Mouse (Mus musculus): Measurements from ENCODE around the gene Ranbp9. TPM values are rescaled to one million over a fixed set of nuclear protein-coding genes. Genes with fewer than 3 reads are reported as not detected.
A peak's percentile ranks its signal among the peaks of the same experiment; 100 is the strongest.
"Not testable (repeated sequence)": the region's sequence is repeated elsewhere in the genome, so short reads cannot be mapped to it uniquely, and the experiment has no call there.

Ranbp9 gene
- total RNA-seq, 2 experiments from 2014 or later, result 48.6 to 51.2 TPM

- intact Hi-C loops (cut with DNase I), result loop anchor here (10.0 kb wide), 1 partner anchor 312 kb away; the partner anchor contains the start of gene Tbc1d7
- DNase-seq, result no peak
- Histone ChIP-seq H3K4me3 (no peak overlapping the region), H3K27ac (no peak overlapping the region)
- TF ChIP-seq CTCF (IDR thresholded peaks at IDR 0.05), result no peak
These were observed 5.6 kb upstream of the Ranbp9 start for GRCm38 (mm10) chr13:43486501-43487213.

GRCm38 (mm10) chr13:43485278-43485976 is 4.3 kb upstream of the Ranbp9 start:
- Histone ChIP-seq H3K27ac (no peak overlapping the region), H3K4me3 (no peak overlapping the region)
- intact Hi-C loops (cut with DNase I), result loop anchor here (10.0 kb wide), 1 partner anchor 311 kb away; the partner anchor contains the start of gene Tbc1d7
- DNase-seq, result no peak
- TF ChIP-seq CTCF (IDR thresholded peaks at IDR 0.05), result no peak

DNA sequence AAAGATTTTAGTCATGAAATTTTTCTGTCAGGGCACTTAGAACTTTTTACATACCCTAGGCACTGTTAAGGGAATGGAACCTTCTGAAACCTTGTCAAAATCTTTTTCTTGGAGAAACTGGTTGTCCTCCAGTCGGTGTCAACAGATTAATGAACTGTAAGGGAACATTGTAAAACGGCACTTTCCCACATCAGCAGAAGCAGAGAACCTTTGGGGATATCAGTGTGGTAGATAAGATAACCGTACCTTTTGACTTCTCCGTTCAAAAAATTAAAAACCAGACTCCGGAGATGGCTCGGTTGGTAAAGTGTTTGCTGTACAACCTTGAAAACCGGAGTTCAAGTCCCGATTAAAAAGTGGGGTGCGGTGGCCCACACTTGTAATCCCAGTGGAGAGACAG is 1.7 kb upstream of the Ranbp9 start:
- TF ChIP-seq CTCF (IDR thresholded peaks at IDR 0.05), result no peak
- H3K27ac ChIP-seq, result no peak overlapping the region
- H3K4me3 ChIP-seq, result no peak overlapping the region
- intact Hi-C loops (cut with DNase I), result loop anchor here (5.0 to 10.0 kb wide), 5 partner anchors 40 to 308 kb away; partner anchors contain the start of genes Mcur1, Nol7 and Tbc1d7
- no peak for DNase-seq

- H3K27ac ChIP-seq, result peak overlapping the region; percentile 98
- no peak for DNase-seq
- TF ChIP-seq CTCF (IDR thresholded peaks at IDR 0.05), result no peak
- intact Hi-C loops (cut with DNase I), result loop anchor here (5.0 to 10.0 kb wide), 5 partner anchors 40 to 307 kb away; partner anchors contain the start of genes Mcur1, Nol7 and Tbc1d7
- H3K4me3 ChIP-seq, result peak overlapping the region; percentile 97
These were observed 770 bp upstream of the Ranbp9 start for GRCm38 (mm10) chr13:43481859-43482245.

- H3K4me3 ChIP-seq, result peak overlapping the region; percentile 97
- no peak for DNase-seq
- intact Hi-C loops (cut with DNase I), result loop anchor here (5.0 to 10.0 kb wide), 5 partner anchors 42 to 306 kb away; partner anchors contain the start of genes Mcur1, Nol7 and Tbc1d7
- H3K27ac ChIP-seq, result peak overlapping the region; percentile 98
- no peak for TF ChIP-seq CTCF (IDR thresholded peaks at IDR 0.05)
These were observed 506 bp downstream of the Ranbp9 start for GRCm38 (mm10) chr13:43480595-43480956.

GRCm38 (mm10) chr13:43479767-43480571 is 1.1 kb downstream of the Ranbp9 start:
- intact Hi-C loops (cut with DNase I), result loop anchor here (5.0 to 10.0 kb wide), 5 partner anchors 42 to 305 kb away; partner anchors contain the start of genes Mcur1, Nol7 and Tbc1d7
- DNase-seq, result peak; percentile 57
- no peak for TF ChIP-seq CTCF (IDR thresholded peaks at IDR 0.05)
- H3K4me3 ChIP-seq, result peak overlapping the region; percentile 97
- peak overlapping the region; percentile 94 for H3K27ac ChIP-seq

GRCm38 (mm10) chr13:43479024-43479705 is 1.9 kb downstream of the Ranbp9 start:
- Histone ChIP-seq H3K4me3 (peak overlapping the region; percentile 97), H3K27ac (peak overlapping the region; percentile 94)
- TF ChIP-seq CTCF (IDR thresholded peaks at IDR 0.05), result no peak
- intact Hi-C loops (cut with DNase I), result no loop called here
- DNase-seq, result no peak

DNA sequence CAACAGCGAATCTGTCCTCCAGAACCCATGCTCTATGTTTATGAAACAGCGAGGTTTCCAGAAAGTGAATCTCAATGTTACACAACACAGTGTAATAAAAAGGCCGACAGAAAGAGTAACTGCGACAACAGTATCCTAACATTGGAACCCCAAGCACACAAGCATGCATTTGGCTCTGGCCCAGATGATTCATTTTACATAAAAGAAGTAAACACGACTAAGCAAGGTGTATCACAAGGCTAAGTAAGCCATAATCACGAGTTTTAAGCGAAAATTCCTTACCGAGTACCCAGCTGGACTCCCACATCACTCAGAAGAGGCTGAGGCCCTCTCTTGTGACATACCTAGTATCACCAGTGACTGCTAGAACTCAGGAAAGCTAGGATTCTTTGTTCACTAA is 2.5 kb downstream of the Ranbp9 start:
- no peak for DNase-seq
- H3K27ac ChIP-seq, result peak overlapping the region; percentile 94
- H3K4me3 ChIP-seq, result peak overlapping the region; percentile 97
- intact Hi-C loops (cut with DNase I), result no loop called here
- TF ChIP-seq CTCF (IDR thresholded peaks at IDR 0.05), result no peak

DNA sequence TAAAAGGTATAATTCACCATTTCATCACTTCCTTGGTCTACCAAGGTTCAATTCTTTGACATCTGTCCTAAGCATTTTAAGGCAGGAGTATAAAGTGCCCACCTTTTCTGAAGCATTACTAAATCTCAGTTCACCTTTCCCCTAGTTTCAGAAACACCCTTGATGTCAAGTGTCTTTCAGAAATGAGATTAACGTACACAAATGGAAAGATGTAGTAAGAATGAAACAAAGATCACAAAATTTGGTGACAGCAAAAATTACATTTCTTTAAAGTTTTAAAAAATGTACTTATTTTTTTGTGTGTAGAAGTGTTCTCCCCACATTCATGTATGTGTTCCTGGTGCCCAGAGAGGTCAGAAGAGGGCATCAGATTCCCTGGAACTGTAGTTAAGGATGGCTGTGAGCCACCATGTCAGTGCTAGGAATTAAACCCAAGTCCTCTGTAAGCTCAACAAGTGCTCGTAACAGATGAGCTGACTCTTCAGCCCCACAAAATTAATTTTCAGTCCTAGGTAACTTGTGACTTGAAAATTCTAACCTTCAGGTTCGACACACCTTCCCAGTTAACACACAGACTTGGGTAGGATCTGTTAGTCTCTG is 3.9 kb downstream of the Ranbp9 start:
- intact Hi-C loops (cut with DNase I), result no loop called here
- DNase-seq, result no peak
- Histone ChIP-seq H3K4me3 (no peak overlapping the region; the same call in 1 of the 2 replicates), H3K27ac (no peak overlapping the region)
- TF ChIP-seq CTCF (IDR thresholded peaks at IDR 0.05), result no peak

GRCm38 (mm10) chr13:43476226-43476625 is 4.9 kb downstream of the Ranbp9 start:
- DNase-seq, result no peak
- TF ChIP-seq CTCF (IDR thresholded peaks at IDR 0.05), result no peak
- Histone ChIP-seq H3K4me3 (no peak overlapping the region), H3K27ac (no peak overlapping the region)
- intact Hi-C loops (cut with DNase I), result no loop called here

GRCm38 (mm10) chr13:43474722-43475121 is 6.4 kb downstream of the Ranbp9 start:
- TF ChIP-seq CTCF (IDR thresholded peaks at IDR 0.05), result no peak
- no peak overlapping the region for H3K27ac ChIP-seq
- DNase-seq, result no peak
- intact Hi-C loops (cut with DNase I), result no loop called here
- no peak overlapping the region for H3K4me3 ChIP-seq

DNA sequence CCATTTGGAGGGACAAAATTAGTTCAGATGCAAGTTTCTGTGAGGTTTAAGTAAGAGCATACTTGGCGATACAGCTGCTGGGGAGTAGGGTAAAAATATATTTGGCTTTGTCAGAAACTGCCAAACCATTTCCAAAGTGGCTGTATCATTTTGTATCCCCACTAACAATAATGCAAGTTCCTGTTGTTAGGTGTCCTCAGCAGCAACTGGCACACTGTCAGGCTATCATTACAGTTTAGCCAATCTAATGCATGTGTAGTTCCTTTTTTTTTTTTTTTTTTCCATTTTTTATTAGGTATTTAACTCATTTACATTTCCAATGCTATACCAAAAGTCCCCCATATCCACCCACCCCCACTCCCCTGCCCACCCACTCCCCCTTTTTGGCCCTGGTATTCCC is 9.2 kb downstream of the Ranbp9 start:
- H3K4me3 ChIP-seq; DNase-seq; H3K27ac ChIP-seq; intact Hi-C loops (cut with DNase I): not testable (repeated sequence)

All from gastrocnemius, adult 2 months (tissue).